Mouse (Mus musculus): ENCODE data around the gene Mrps5. TPM values are rescaled to one million over a fixed set of nuclear protein-coding genes. Genes with fewer than 3 reads are reported as not detected.

The Mrps5 gene
- polyA plus RNA-seq, 1 experiment from 2014 or later, result 155 TPM

Other genes with a start within 250 kb of the Mrps5 start
- not detected in 2 replicates for gene Astl, start 248.6 kb upstream of the Mrps5 start, polyA plus RNA-seq (2014; fragmentation: Nextera tagmentation; extraction: Ambion mirVana)
- gene Adra2b, start 224.0 kb upstream of the Mrps5 start, polyA plus RNA-seq (2014; fragmentation: Nextera tagmentation; extraction: Ambion mirVana), result 0.66 and 0.85 TPM in 2 replicates
- 0.07 and 0.08 TPM in 2 replicates for gene Gpat2, start 162.0 kb upstream of the Mrps5 start, polyA plus RNA-seq (2014; fragmentation: Nextera tagmentation; extraction: Ambion mirVana)
- gene Fahd2a, start 142.7 kb upstream of the Mrps5 start, polyA plus RNA-seq (2014; fragmentation: Nextera tagmentation; extraction: Ambion mirVana), result 21.9 and 28.6 TPM in 2 replicates
- gene Kcnip3, start 65.1 kb upstream of the Mrps5 start, polyA plus RNA-seq (2014; fragmentation: Nextera tagmentation; extraction: Ambion mirVana), result 7.6 and 7.8 TPM in 2 replicates
- gene Prom2, start 45.8 kb upstream of the Mrps5 start, polyA plus RNA-seq (2014; fragmentation: Nextera tagmentation; extraction: Ambion mirVana), result 1.1 TPM in 2 replicates
- gene Zfp661, start 128 bp upstream of the Mrps5 start, polyA plus RNA-seq (2014; fragmentation: Nextera tagmentation; extraction: Ambion mirVana), result 4.0 and 4.4 TPM in 2 replicates
- 0.60 and 0.81 TPM in 2 replicates for gene Mal, start 69.5 kb downstream of the Mrps5 start, polyA plus RNA-seq (2014; fragmentation: Nextera tagmentation; extraction: Ambion mirVana)
- 6.1 and 7.5 TPM in 2 replicates for gene Mall, start 142.7 kb downstream of the Mrps5 start, polyA plus RNA-seq (2014; fragmentation: Nextera tagmentation; extraction: Ambion mirVana)
- gene Nphp1, start 201.7 kb downstream of the Mrps5 start, polyA plus RNA-seq (2014; fragmentation: Nextera tagmentation; extraction: Ambion mirVana), result 20.6 and 22.7 TPM in 2 replicates
- gene Mtln, start 205.3 kb downstream of the Mrps5 start, polyA plus RNA-seq (2014; fragmentation: Nextera tagmentation; extraction: Ambion mirVana), result 38.3 and 43.7 TPM in 2 replicates
- gene Bub1, start 244.6 kb downstream of the Mrps5 start, polyA plus RNA-seq (2014; fragmentation: Nextera tagmentation; extraction: Ambion mirVana), result 20.2 and 23.5 TPM in 2 replicates